Mouse (Mus musculus) ES-E14 (cell line): ENCODE results near the gene Cyp2u1. TPM values are rescaled to one million over a fixed set of nuclear protein-coding genes. Genes with fewer than 3 reads are reported as not detected.

Source experiments
- DNase-seq: peaks from one replicate; pipeline ENCODE4 v3.0.0-alpha.2; 2013; ENCODE audit warnings: low read depth, low spot score
- H3K27ac ChIP-seq: 2 replicates; pipeline ENCODE4 v1.5.1; 2012; ENCODE audit warnings: low read depth, mild to moderate bottlenecking, low read length, moderate library complexity, mixed read lengths; ENCODE audit not compliant: poor library complexity, insufficient read depth, severe bottlenecking
- H3K36me3 ChIP-seq: 2 replicates; pipeline ENCODE4 v1.6.1; 2012; ENCODE audit warnings: mild to moderate bottlenecking, low read length, moderate library complexity, mixed read lengths; ENCODE audit not compliant: control insufficient read depth, poor library complexity, insufficient read depth, severe bottlenecking
- H3K4me1 ChIP-seq, 2 experiments: fragments of 150-350 bp in 1 of 2; sonication (generic) in 1 of 2; 2 replicates each; pipeline ENCODE4 v1.6.1; 2012; ENCODE audit warnings: low read length in 2 of 2, mild to moderate bottlenecking in 1 of 2, mixed read lengths in 1 of 2; ENCODE audit not compliant: control insufficient read depth in 2 of 2, insufficient read depth in 2 of 2, poor library complexity in 1 of 2
- H3K4me3 ChIP-seq, 2 experiments: fragments of 150-350 bp in 1 of 2; sonication (generic) in 1 of 2; 2 replicates each; pipeline ENCODE4 v1.5.1; 2012; ENCODE audit warnings: low read length in 2 of 2, low read depth in 1 of 2, mild to moderate bottlenecking in 1 of 2, mixed read lengths in 1 of 2; ENCODE audit not compliant: insufficient read depth in 1 of 2, poor library complexity in 1 of 2, severe bottlenecking in 1 of 2
- H3K9ac ChIP-seq: 2 replicates; pipeline ENCODE4 v1.6.1; 2012; ENCODE audit warnings: low read depth, mild to moderate bottlenecking, low read length, mixed read lengths; ENCODE audit not compliant: poor library complexity, insufficient read depth, severe bottlenecking
- H3K9me3 ChIP-seq: fragments of 150-350 bp; sonication (generic); 2 replicates; pipeline ENCODE4 v1.6.1; 2012; ENCODE audit warnings: low read depth, mild to moderate bottlenecking, low read length; ENCODE audit not compliant: control insufficient read depth, insufficient read depth
- CHD2 ChIP-seq: IDR thresholded peaks from 2 replicates; pipeline ENCODE4 v1.6.1; 2014; ENCODE audit warnings: mild to moderate bottlenecking, low read depth, low read length, inconsistent platforms
- HCFC1 ChIP-seq: IDR thresholded peaks from 2 replicates; pipeline ENCODE4 v1.6.1; 2012; ENCODE audit warnings: low read length, inconsistent platforms, borderline replicate concordance; ENCODE audit not compliant: insufficient read depth
- MAFK ChIP-seq: IDR thresholded peaks from 2 replicates; pipeline ENCODE4 v1.6.1; 2014; ENCODE audit warnings: mild to moderate bottlenecking, low read depth, low read length, inconsistent platforms; ENCODE audit not compliant: insufficient read depth
- ZC3H11A ChIP-seq: IDR thresholded peaks from 2 replicates; pipeline ENCODE4 v1.6.1; 2012; ENCODE audit warnings: low read depth, mild to moderate bottlenecking, inconsistent platforms, low read length, borderline replicate concordance
- ZNF384 ChIP-seq: IDR thresholded peaks from 2 replicates; pipeline ENCODE4 v1.6.1; 2012; ENCODE audit warnings: low read depth, low read length, inconsistent platforms
- in situ Hi-C, 2 experiments: fragments of 600-800 bp; cut with MboI; formaldehyde crosslinking; loops; one replicate each; pipeline ENCODE4 v1.15.1; 2025; ENCODE audit warnings: low sequenced_read_pairs in 2 of 2, inconsistent platforms in 1 of 2; ENCODE audit not compliant: unreplicated experiment in 2 of 2
- total RNA-seq: library from RNA; depleted of rRNA; stranded (reverse); fragments of 300-350 nt; gene quantifications from 2 replicates; pipeline ENCODE4 v1.2.3, GENCODE M21; 2012

Cyp2u1 gene
- total RNA-seq, 1 experiment: 1.7 TPM

- H3K36me3 ChIP-seq: peaks cover 5% of the 10 kb centered on the region; the same call in 1 of the 2 replicates
- H3K4me3 ChIP-seq: no peak overlapping the region
- no peak overlapping the region for H3K9ac ChIP-seq
- H3K27ac ChIP-seq: no peak overlapping the region
- no peaks in the 10 kb centered on the region for H3K9me3 ChIP-seq
- no peak for DNase-seq
- in situ Hi-C loops: no loop called here
- peaks cover 4 to 18% of the 10 kb centered on the region in 2 experiments for H3K4me1 ChIP-seq
- TF ChIP-seq HCFC1 (no peak), ZNF384 (no peak), MAFK (no peak), CHD2 (no peak), ZC3H11A (no peak)
These were observed 52.7 kb downstream of the Cyp2u1 start for GRCm38 (mm10) chr3:131250283-131250682.

DNA sequence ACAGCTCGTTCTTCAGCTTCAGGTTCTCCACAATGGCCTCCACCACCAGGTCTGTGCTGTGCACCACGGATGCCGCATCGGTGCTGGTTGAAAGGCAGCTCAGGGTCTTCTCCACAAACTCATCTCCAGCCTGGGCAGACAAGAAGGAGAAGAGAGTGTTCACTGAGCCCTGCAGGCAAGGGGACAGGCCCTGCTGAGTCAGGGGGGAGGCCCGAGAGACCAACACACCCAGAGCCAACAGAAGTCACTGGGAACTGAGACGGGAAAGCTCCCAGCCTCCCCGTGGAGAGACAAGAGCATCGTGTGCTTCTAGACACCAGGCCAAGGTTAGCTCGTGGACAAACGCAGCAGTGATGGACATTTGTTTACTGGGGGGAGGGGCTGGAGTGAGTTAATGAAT, 54.6 kb downstream of the Cyp2u1 start:
- TF ChIP-seq ZC3H11A: no peak
- TF ChIP-seq HCFC1: no peak
- TF ChIP-seq ZNF384: no peak
- TF ChIP-seq CHD2: no peak
- TF ChIP-seq MAFK: no peak
- Histone ChIP-seq H3K4me1 (peaks cover 4 to 18% of the 10 kb centered on the region in 2 experiments), H3K4me3 (no peak overlapping the region), H3K9ac (no peak overlapping the region), H3K36me3 (peaks cover 19% of the 10 kb centered on the region), H3K27ac (no peak overlapping the region), H3K9me3 (no peaks in the 10 kb centered on the region)
- in situ Hi-C loops: no loop called here
- no peak for DNase-seq

GRCm38 (mm10) chr3:131247851-131248250, 55.2 kb downstream of the Cyp2u1 start:
- in situ Hi-C loops: no loop called here
- Histone ChIP-seq H3K36me3 (peaks cover 22% of the 10 kb centered on the region), H3K4me3 (no peak overlapping the region), H3K9ac (no peak overlapping the region), H3K9me3 (no peaks in the 10 kb centered on the region), H3K4me1 (peaks cover 4 to 18% of the 10 kb centered on the region in 2 experiments), H3K27ac (no peak overlapping the region)
- TF ChIP-seq MAFK (no peak), HCFC1 (no peak), CHD2 (no peak), ZNF384 (no peak), ZC3H11A (no peak)
- DNase-seq: no peak

- no peak overlapping the region for H3K9ac ChIP-seq
These were observed 55.6 kb downstream of the Cyp2u1 start for GRCm38 (mm10) chr3:131247447-131247846.

DNA sequence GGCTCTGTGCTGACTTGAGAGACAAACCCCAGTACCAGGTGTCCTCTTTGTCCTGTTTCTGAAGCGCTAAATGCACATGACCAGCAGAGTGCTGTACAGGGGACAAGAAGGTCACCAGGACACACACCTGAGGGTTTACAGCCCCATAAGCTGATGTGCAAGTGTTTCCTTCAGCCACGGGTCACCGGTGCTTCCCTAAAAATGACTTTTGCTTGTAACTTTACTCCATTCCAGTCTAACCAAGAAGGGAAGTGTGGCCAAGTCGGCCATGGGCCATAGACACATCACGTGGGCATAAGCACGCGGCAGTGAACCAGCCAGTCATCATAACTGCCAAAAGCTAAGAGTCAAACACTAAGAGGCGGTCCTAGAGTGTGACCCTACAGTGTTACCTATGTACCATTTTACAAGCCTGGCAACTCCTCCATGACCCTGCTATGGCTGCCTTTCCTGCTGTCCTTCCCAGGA, 56.4 kb downstream of the Cyp2u1 start:
- in situ Hi-C loops: no loop called here
- Histone ChIP-seq H3K4me1 (peaks cover 4 to 18% of the 10 kb centered on the region in 2 experiments), H3K36me3 (peaks cover 25% of the 10 kb centered on the region), H3K9me3 (no peaks in the 10 kb centered on the region), H3K27ac (no peak overlapping the region), H3K4me3 (no peak overlapping the region), H3K9ac (no peak overlapping the region)
- no peak for TF ChIP-seq CHD2
- TF ChIP-seq MAFK: no peak
- no peak for TF ChIP-seq ZNF384
- TF ChIP-seq ZC3H11A: no peak
- TF ChIP-seq HCFC1: no peak
- DNase-seq: no peak

More at GRCm38 (mm10) chr3:131247447-131247846, 55.6 kb downstream of the Cyp2u1 start:
- H3K9me3 ChIP-seq: no peaks in the 10 kb centered on the region
- peaks cover 4 to 18% of the 10 kb centered on the region in 2 experiments for H3K4me1 ChIP-seq
- H3K4me3 ChIP-seq: no peak overlapping the region
- no peak for TF ChIP-seq CHD2
- TF ChIP-seq HCFC1: no peak
- no peak for TF ChIP-seq ZNF384
- no peak for TF ChIP-seq ZC3H11A
- no peak for TF ChIP-seq MAFK
- in situ Hi-C loops: no loop called here
- H3K36me3 ChIP-seq: peaks cover 23% of the 10 kb centered on the region
- H3K27ac ChIP-seq: no peak overlapping the region
- DNase-seq: no peak
